Mouse (Mus musculus) G1E (cell line): Measurements from ENCODE around the gene Patj. TPM values are rescaled to one million over a fixed set of nuclear protein-coding genes. Genes with fewer than 3 reads are reported as not detected.

Source experiments
- ATAC-seq: 2 replicates; pipeline ENCODE4 v1.8.0; 2016; ENCODE audit warnings: mild to moderate bottlenecking; ENCODE audit not compliant: insufficient number of reproducible peaks, poor library complexity, low FRiP score, severe bottlenecking; ENCODE audit errors: extremely low read depth
- DNase-seq: peaks from one replicate; pipeline ENCODE4 v3.0.0; 2012; ENCODE audit warnings: low spot score
- H3K27me3 ChIP-seq: 2 replicates; pipeline ENCODE4 v1.6.1; 2012; ENCODE audit warnings: mild to moderate bottlenecking, low read length, inconsistent platforms; ENCODE audit not compliant: insufficient read depth
- H3K36me3 ChIP-seq: replicated peaks from 2 replicates; pipeline ENCODE3; 2012; ENCODE audit warnings: mild to moderate bottlenecking, inconsistent platforms
- H3K4me1 ChIP-seq: 2 replicates; pipeline ENCODE4 v1.6.1; 2012; ENCODE audit warnings: low read depth, low read length, inconsistent platforms, mixed read lengths; ENCODE audit not compliant: insufficient read depth
- H3K4me3 ChIP-seq: 2 replicates; pipeline ENCODE4 v1.5.1; 2012; ENCODE audit warnings: low read depth, mild to moderate bottlenecking, inconsistent platforms, low read length, moderate library complexity, mixed read lengths
- H3K9me3 ChIP-seq: replicated peaks from 2 replicates; pipeline ENCODE4 v1.6.1; 2012; ENCODE audit warnings: inconsistent platforms
- CTCF ChIP-seq: IDR thresholded peaks from 2 replicates; pipeline ENCODE4 v1.5.1; 2012; ENCODE audit warnings: low read depth, low read length, inconsistent platforms, mixed read lengths
- GATA1 ChIP-seq: IDR thresholded peaks from 2 replicates; pipeline ENCODE4 v1.6.1; 2012; ENCODE audit warnings: borderline replicate concordance, low read length, inconsistent platforms, mixed read lengths
- GATA2 ChIP-seq: IDR thresholded peaks from 2 replicates; pipeline ENCODE4 v1.6.1; 2012; ENCODE audit warnings: low read depth, low read length, inconsistent platforms, borderline replicate concordance
- POLR2AphosphoS5 ChIP-seq: IDR thresholded peaks from 2 replicates; pipeline ENCODE4 v1.6.1; 2012; ENCODE audit warnings: low read depth, low read length, inconsistent platforms; ENCODE audit not compliant: insufficient replicate concordance
- TAL1 ChIP-seq: conservative IDR thresholded peaks from 2 replicates; pipeline ENCODE4 v1.6.1; 2012; ENCODE audit warnings: low read depth, low read length, inconsistent platforms, mixed read lengths
- polyA plus RNA-seq: library from polyadenylated mRNA; stranded (reverse); fragments of >175 nt; gene quantifications from 2 replicates; pipeline ENCODE4 v1.2.3, GENCODE M21; 2012
- total RNA-seq, 2 experiments: library from RNA; stranded (forward) in 1 of 2; stranded (reverse) in 1 of 2; fragments of 200-1000 nt in 1 of 2; fragments of >200 nt in 1 of 2; fragmentation: Nextera tagmentation in 1 of 2; gene quantifications; 2 replicates each; pipeline ENCODE4 v1.2.3; 2014 to 2017

Patj gene
- total and polyA plus RNA-seq, 3 experiments: 0.82 TPM; not detected in 2

DNA sequence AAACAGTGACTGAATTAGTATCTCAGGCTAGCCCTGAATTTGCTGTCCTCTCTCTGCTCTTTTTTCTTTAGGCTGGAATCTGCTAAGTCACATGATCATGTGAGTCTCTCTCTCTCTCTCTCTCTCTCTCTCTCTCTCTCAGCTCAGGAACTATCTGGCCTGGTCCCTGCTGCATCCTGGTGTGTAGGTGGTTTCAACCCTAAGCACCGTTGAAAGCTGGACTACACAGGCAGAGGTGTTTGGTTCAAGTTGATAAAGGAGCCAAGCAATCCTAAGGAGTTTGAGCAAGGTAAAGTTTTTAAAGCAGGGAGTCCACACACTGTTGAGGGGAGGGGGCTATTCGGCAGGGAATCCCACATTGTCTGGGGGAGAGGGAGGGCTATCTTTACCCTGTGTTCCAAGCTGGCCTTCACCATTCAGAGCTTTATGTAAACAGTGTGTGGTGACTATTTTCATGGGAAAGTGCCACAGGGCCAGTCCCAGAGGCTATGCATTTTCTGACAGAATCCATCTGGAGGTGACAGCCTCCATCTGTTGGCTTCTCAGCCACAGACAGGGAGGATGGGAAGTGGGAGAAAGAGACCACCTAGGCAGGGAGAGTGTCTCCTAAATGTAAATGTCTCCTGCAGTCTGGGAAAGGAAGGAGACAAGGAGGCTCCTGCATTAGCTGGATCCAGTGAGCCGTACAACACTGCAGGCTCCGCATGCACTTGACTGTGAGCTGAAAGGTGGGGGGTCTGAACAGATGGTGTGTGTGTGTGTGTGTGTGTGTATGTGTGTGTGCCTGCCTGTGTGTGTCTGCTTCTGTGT lies 362.6 kb downstream of the Patj start:
- DNase-seq (no peak), ATAC-seq (no peak)
- Histone ChIP-seq H3K9me3 (peaks cover 64% of the 10 kb centered on the region), H3K4me3 (no peak overlapping the region), H3K4me1 (no peaks in the 10 kb centered on the region), H3K36me3 (no peaks in the 10 kb centered on the region), H3K27me3 (no peaks in the 10 kb centered on the region)
- no peak for TF ChIP-seq TAL1
- no peak for TF ChIP-seq GATA1
- TF ChIP-seq GATA2: no peak
- no peak for TF ChIP-seq CTCF
- no peak for TF ChIP-seq POLR2AphosphoS5

DNA sequence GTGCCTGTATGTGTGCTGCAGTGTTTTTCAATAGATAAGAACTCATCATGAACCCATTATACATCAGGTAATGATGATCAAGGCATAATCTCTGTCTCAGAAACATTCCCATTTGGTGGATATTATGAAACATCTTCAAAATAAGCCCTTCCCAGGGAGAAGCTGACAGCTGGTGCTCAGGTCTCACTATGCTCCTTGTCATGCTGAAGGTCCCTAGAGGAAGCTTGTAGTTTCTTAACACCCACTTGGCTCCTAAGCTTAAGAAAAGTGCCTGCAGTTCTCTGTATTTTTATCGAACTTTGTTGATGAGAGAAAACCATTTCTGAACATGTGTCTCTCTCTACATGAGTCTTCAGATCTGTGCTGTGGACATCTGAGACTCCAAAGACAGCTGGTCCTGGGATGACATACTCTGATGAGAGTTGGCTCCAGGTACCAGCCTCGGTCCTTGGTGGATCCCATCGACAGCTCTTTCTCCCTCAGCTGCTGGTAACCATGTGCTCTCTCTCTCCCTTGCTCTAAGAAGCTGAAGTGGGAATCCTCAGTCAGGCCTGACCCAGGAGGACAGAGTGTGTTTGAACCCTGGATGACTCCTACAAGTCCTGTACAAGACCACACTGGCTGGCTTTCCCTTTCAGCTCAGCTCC lies 363.4 kb downstream of the Patj start:
- H3K4me1 ChIP-seq: no peaks in the 10 kb centered on the region

GRCm38 (mm10) chr4:98767134-98768133 lies 371.8 kb downstream of the Patj start:
- Histone ChIP-seq H3K27me3 (no peaks in the 10 kb centered on the region), H3K4me1 (no peaks in the 10 kb centered on the region), H3K36me3 (no peaks in the 10 kb centered on the region), H3K9me3 (peaks cover 56% of the 10 kb centered on the region), H3K4me3 (no peak overlapping the region)
- ATAC-seq (no peak), DNase-seq (no peak)
- TF ChIP-seq CTCF (no peak), GATA1 (no peak), POLR2AphosphoS5 (no peak), TAL1 (no peak), GATA2 (no peak)

More for the DNA sequence above, 363.4 kb downstream of the Patj start:
- Histone ChIP-seq H3K4me3 (no peak overlapping the region), H3K36me3 (no peaks in the 10 kb centered on the region), H3K9me3 (peaks cover 66% of the 10 kb centered on the region), H3K27me3 (no peaks in the 10 kb centered on the region)
- TF ChIP-seq CTCF (no peak), TAL1 (no peak), GATA2 (no peak), POLR2AphosphoS5 (no peak), GATA1 (no peak)
- DNase-seq: no peak
- ATAC-seq: no peak

Other genes with a start within 250 kb of the Patj start
- 10.3 and 12.0 TPM in 2 replicates for gene Tm2d1, start 12.5 kb upstream of the Patj start, total RNA-seq (2014; fragmentation: Nextera tagmentation)
- gene Tm2d1, start 12.5 kb upstream of the Patj start, total RNA-seq (2017): 9.8 and 11.4 TPM in 2 replicates
- 17.8 and 18.6 TPM in 2 replicates for gene Tm2d1, start 12.5 kb upstream of the Patj start, polyA plus RNA-seq